Mouse (Mus musculus) heart, postnatal 0 days (tissue): ENCODE results near the gene Strn3.
"Not testable (repeated sequence)": the region's sequence is repeated elsewhere in the genome, so short reads cannot be mapped to it uniquely, and the experiment has no call there.

ENCODE experiments used
- CTCF ChIP-seq: IDR thresholded peaks from 2 replicates; pipeline ENCODE4 v1.5.1; 2016; ENCODE audit warnings: antibody characterized with exemption, control low read depth, low read depth
- EP300 ChIP-seq: IDR thresholded peaks from 2 replicates; pipeline ENCODE4 v1.6.1; 2016; ENCODE audit warnings: antibody characterized with exemption, low read depth

GRCm38 (mm10) chr12:51692870-51693269 is 1.2 kb upstream of the Strn3 start:
- TF ChIP-seq EP300, CTCF: not testable (repeated sequence)
